Mouse (Mus musculus) ES-Bruce4 (cell line): ENCODE data around the gene Nr1h4.

Experiments used
- CTCF ChIP-seq: IDR thresholded peaks from one replicate; pipeline ENCODE4 v1.8.1; 2011; ENCODE audit warnings: low read depth, low read length
- POLR2A ChIP-seq: IDR thresholded peaks from one replicate; pipeline ENCODE4 v1.8.1; 2011; ENCODE audit warnings: low read length; ENCODE audit not compliant: insufficient read depth

DNA sequence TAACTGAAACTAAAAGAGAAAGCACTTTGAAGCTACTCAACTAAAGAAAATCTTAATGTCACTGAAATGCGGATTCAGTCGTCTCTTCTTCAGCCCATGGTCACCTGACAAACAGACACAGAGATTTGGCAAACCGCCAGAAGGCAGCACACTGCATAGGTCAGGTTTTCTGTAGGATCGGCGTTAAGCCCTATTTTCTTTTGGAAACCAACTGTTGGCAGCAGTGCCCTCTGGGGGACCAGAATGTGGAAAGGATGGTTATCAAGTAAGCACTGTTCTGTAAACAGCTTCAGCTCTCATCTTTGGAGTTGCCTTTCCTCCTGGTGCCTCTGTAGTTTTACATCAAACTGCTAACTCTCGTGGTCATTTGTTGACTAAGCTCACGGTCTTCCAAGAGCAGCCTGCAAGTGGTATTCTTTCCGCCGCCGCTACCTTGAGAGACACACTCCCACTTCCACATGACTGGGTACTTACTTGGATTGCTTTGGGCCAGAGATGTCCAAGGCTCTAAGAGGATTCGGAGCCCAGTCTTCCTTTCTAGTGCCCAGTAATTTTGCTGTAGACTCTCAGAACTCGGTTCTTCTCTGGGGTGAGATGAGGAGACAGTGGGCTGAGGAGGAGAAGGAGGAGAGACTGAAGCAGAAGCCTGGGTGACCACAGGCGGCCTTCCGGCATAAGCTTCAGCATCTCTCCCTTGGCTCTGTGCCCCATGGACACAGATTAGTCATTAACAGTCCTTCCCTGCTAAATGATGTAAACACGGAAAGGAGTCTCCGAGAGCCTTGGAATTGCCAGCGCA lies at the start of gene Nr1h4:
- TF ChIP-seq CTCF (no peak), POLR2A (no peak)
